In the genomic region with DNA sequence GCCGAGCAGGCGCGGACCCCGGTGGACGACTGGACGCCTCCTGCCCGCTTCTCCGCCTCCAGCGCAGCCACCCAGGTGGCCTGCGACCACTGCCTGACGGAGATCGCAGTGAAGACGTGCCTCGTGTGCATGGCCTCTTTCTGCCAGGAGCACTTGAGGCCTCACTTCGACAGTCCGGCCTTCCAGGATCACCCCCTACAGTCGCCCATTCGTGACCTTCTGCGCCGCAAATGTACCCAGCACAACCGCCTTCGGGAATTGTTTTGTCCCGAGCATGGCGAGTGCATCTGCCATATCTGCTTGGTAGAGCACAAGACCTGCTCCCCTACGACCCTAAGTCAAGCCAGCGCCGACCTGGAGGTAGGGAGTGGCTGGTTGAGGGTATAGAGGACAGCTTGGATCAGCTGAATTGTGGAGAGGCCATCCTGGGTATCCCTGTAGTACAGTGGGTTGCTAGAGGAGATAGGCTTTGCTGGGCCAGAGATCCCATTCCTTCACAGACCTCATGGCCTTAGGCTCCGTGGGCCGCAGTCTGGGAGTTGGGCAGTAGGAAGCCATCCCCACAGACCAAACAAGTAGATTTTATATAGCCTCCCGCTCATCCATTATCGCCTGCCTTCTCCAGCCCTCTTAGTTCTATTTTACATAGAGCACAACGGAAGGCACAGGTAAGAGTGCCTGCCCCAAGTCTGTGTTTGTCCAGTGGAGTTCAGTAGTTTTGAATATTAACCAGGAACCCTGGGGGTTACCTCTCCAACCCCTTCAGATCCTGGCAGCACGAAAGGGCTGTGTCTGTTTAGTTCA, we compare ENCODE assay signal across 8 mouse cellular contexts. TPM values are rescaled to one million over a fixed set of nuclear protein-coding genes. Genes with fewer than 3 reads are reported as not detected.
DNase-seq lines count a peak whose midpoint lies in the region; ATAC-seq and TF ChIP-seq lines count a peak whose summit lies in the region.
"Had no signal": no experiment of that assay in that cellular context is flagged by ENCODE, and none has a peak within 500 bp of the region (broad histone marks: within the 10 kb centered on the region; RNA-seq: fewer than 3 reads in every experiment).

No protein-coding gene starts in this region.

- WGBS in kidney, embryonic 14.5 days, result 25% methylated on average over 33 of the region's 33 CpGs
- WGBS in midbrain, embryonic 14.5 days, result 30% methylated on average over 33 of the region's 33 CpGs

- peaks cover 10% of the 10 kb centered on the region; the same call in 1 of the 2 replicates for H3K4me1 ChIP-seq in kidney, embryonic 14.5 days (ENCODE audit: control insufficient read depth, insufficient read depth, low read length)
- no peaks in the 10 kb centered on the region for H3K4me1 ChIP-seq in midbrain, embryonic 14.5 days (ENCODE audit: control insufficient read depth, insufficient read depth, low read length)

- no peaks in the 10 kb centered on the region for H3K36me3 ChIP-seq in C2C12 (ENCODE audit: control insufficient read depth, insufficient read depth)
- H3K36me3 ChIP-seq in kidney, embryonic 14.5 days (ENCODE audit: control insufficient read depth, insufficient read depth, low read length), result no peaks in the 10 kb centered on the region
- H3K36me3 ChIP-seq in midbrain, embryonic 14.5 days (ENCODE audit: control insufficient read depth, insufficient read depth, low read length), result no peaks in the 10 kb centered on the region

- peak overlapping the region; percentile 43 for H3K4me3 ChIP-seq in C2C12 (ENCODE audit: insufficient read depth, poor library complexity, severe bottlenecking)
- H3K4me3 ChIP-seq in kidney, embryonic 14.5 days (ENCODE audit: low read length), result peak overlapping the region; percentile 45
- peak overlapping the region; percentile 33 for H3K4me3 ChIP-seq in midbrain, embryonic 14.5 days (replicated peaks; ENCODE audit: low read depth, low read length)

- peaks cover 18% of the 10 kb centered on the region for H3K79me3 ChIP-seq in C2C12 (ENCODE audit: low read depth)

- no peaks in the 10 kb centered on the region for H3K9me3 ChIP-seq in kidney, embryonic 14.5 days (ENCODE audit: control insufficient read depth, low read length)
- H3K9me3 ChIP-seq in midbrain, embryonic 14.5 days (ENCODE audit: control insufficient read depth, low read length), result no peaks in the 10 kb centered on the region

- H3K9ac ChIP-seq in kidney, embryonic 14.5 days (ENCODE audit: low read depth, low read length), result peak overlapping the region; percentile 61
- no peak overlapping the region for H3K9ac ChIP-seq in midbrain, embryonic 14.5 days (replicated peaks; ENCODE audit: low read length)

- peak; percentile 44 for ATAC-seq in erythroid progenitor cell, adult 5-6 weeks (replicated peaks; ENCODE audit: low FRiP score, poor library complexity, severe bottlenecking)
- no peak for ATAC-seq in kidney, embryonic 14.5 days (ENCODE audit: low FRiP score, low TSS enrichment)
- no peak for ATAC-seq in midbrain, embryonic 14.5 days (ENCODE audit: low FRiP score, low TSS enrichment)

- DNase-seq in 3T3-L1 (ENCODE audit: low read depth, low spot score), result peak; percentile 41
- DNase-seq in midbrain, embryonic 14.5 days, result no peak
- no peak for DNase-seq in layer of hippocampus, postnatal 10 days (ENCODE audit: low spot score in 2 of 2)
- no peak for DNase-seq in adrenal gland, postnatal 36 days

- peaks cover 39% of the 10 kb centered on the region for H3K79me2 ChIP-seq in C2C12 (ENCODE audit: control insufficient read depth, insufficient read depth)

- no peaks in the 10 kb centered on the region for H3K27me3 ChIP-seq in C2C12 (ENCODE audit: control insufficient read depth, insufficient read depth, insufficient read length)
- no peaks in the 10 kb centered on the region for H3K27me3 ChIP-seq in kidney, embryonic 14.5 days (ENCODE audit: control insufficient read depth, insufficient read depth, low read length)
- peaks cover 14% of the 10 kb centered on the region for H3K27me3 ChIP-seq in midbrain, embryonic 14.5 days (ENCODE audit: control insufficient read depth, insufficient read depth, low read length)

- H3ac ChIP-seq in C2C12 (ENCODE audit: control insufficient read depth, insufficient read length, low read depth), result peak overlapping the region; percentile 33

- TF ChIP-seq CTCF in C2C12 (IDR thresholded peaks at IDR 0.05; ENCODE audit: control insufficient read depth, insufficient read depth, insufficient read length), result no peak

- no peak overlapping the region; the same call in 1 of the 2 replicates for H3K27ac ChIP-seq in kidney, embryonic 14.5 days (ENCODE audit: low read depth, low read length)
- H3K27ac ChIP-seq in midbrain, embryonic 14.5 days (replicated peaks; ENCODE audit: low read depth, low read length), result no peak overlapping the region

- H3K4me2 ChIP-seq in kidney, embryonic 14.5 days (replicated peaks; ENCODE audit: low read depth, low read length), result peak overlapping the region; percentile 43
- peak overlapping the region; percentile 41 for H3K4me2 ChIP-seq in midbrain, embryonic 14.5 days (ENCODE audit: low read length)

TF ChIP-seq in C2C12, 6 proteins besides CTCF, POLR2A, EP300 and RAD21:
- TF ChIP-seq MYOG (IDR thresholded peaks at IDR 0.05; ENCODE audit: control insufficient read depth, extremely low read depth, insufficient read length), result no peak
- no peak for TF ChIP-seq MAX (IDR thresholded peaks at IDR 0.05)
- TF ChIP-seq MYOD1 (IDR thresholded peaks at IDR 0.05; ENCODE audit: control insufficient read depth, insufficient read length, low read depth), result no peak
- TF ChIP-seq CEBPB (IDR thresholded peaks at IDR 0.05; ENCODE audit: low read depth), result no peak
- TF ChIP-seq USF1 (IDR thresholded peaks at IDR 0.05; ENCODE audit: low read depth), result no peak
- TF ChIP-seq FOSL1 (IDR thresholded peaks at IDR 0.05; ENCODE audit: insufficient read depth, low read length, poor library complexity, severe bottlenecking), result no peak

RNA-seq across cellular contexts. Expression of gene Trim25, which starts 0.7 kb away (rescaled TPM):
- 7.7 TPM for polyA plus RNA-seq in C2C12 (2012; fragmentation: generic; extraction: Trizol)
- total RNA-seq in erythroid progenitor cell, adult 5-6 weeks (2015; ENCODE audit: low replicate concordance), result 23.8 and 25.2 TPM in 2 replicates
- 28.0 and 32.8 TPM in 2 replicates for total RNA-seq in erythroid progenitor cell, adult 5-6 weeks (2017; ENCODE audit: low replicate concordance)
- 11.5 and 13.2 TPM in 2 replicates for polyA plus RNA-seq in kidney, embryonic 14.5 days (2014; fragmentation: Nextera tagmentation; extraction: Ambion mirVana)
- polyA plus RNA-seq in midbrain, embryonic 14.5 days (2014; fragmentation: Nextera tagmentation; extraction: Ambion mirVana), result 2.0 and 3.9 TPM in 2 replicates
- total RNA-seq in layer of hippocampus, postnatal 10 days (2021), result 1 to 10 TPM; 4.6 to 7.1 TPM
- 100 to 1,000 TPM; 146 to 165 TPM for total RNA-seq in adrenal gland, postnatal 36 days (2021)

RNA-seq across cellular contexts. Expression of gene Coil, which starts 29.9 kb away (rescaled TPM):
- 6.8 TPM for polyA plus RNA-seq in C2C12 (2012; fragmentation: generic; extraction: Trizol)
- total RNA-seq in erythroid progenitor cell, adult 5-6 weeks (2015; ENCODE audit: low replicate concordance), result 1.7 and 2.5 TPM in 2 replicates
- total RNA-seq in erythroid progenitor cell, adult 5-6 weeks (2017; ENCODE audit: low replicate concordance), result 1.3 and 2.3 TPM in 2 replicates
- polyA plus RNA-seq in kidney, embryonic 14.5 days (2014; fragmentation: Nextera tagmentation; extraction: Ambion mirVana), result 12.1 and 14.5 TPM in 2 replicates
- polyA plus RNA-seq in midbrain, embryonic 14.5 days (2014; fragmentation: Nextera tagmentation; extraction: Ambion mirVana), result 19.2 and 21.8 TPM in 2 replicates
- 10 to 100 TPM; 20.0 to 20.2 TPM for total RNA-seq in layer of hippocampus, postnatal 10 days (2021)
- 10 to 100 TPM; 10.2 to 10.7 TPM for total RNA-seq in adrenal gland, postnatal 36 days (2021)

RNA-seq across cellular contexts. Expression of gene Elobl, which starts 33.2 kb away (rescaled TPM):
- not detected for polyA plus RNA-seq in C2C12 (2012; fragmentation: generic; extraction: Trizol)
- total RNA-seq in erythroid progenitor cell, adult 5-6 weeks (2015; ENCODE audit: low replicate concordance), result not detected in 2 replicates
- total RNA-seq in erythroid progenitor cell, adult 5-6 weeks (2017; ENCODE audit: low replicate concordance), result not detected in 2 replicates
- polyA plus RNA-seq in kidney, embryonic 14.5 days (2014; fragmentation: Nextera tagmentation; extraction: Ambion mirVana), result not detected in 2 replicates
- polyA plus RNA-seq in midbrain, embryonic 14.5 days (2014; fragmentation: Nextera tagmentation; extraction: Ambion mirVana), result not detected in 2 replicates
- total RNA-seq in layer of hippocampus, postnatal 10 days (2021), result not detected
- total RNA-seq in adrenal gland, postnatal 36 days (2021), result not detected
- total RNA-seq: gastrocnemius, postnatal 4 days had no signal

RNA-seq across cellular contexts. Expression of gene Scpep1, which starts 44.7 kb away (rescaled TPM):
- 84.9 TPM for polyA plus RNA-seq in C2C12 (2012; fragmentation: generic; extraction: Trizol)
- 41.9 and 45.8 TPM in 2 replicates for total RNA-seq in erythroid progenitor cell, adult 5-6 weeks (2015; ENCODE audit: low replicate concordance)
- total RNA-seq in erythroid progenitor cell, adult 5-6 weeks (2017; ENCODE audit: low replicate concordance), result 16.8 and 26.1 TPM in 2 replicates
- polyA plus RNA-seq in kidney, embryonic 14.5 days (2014; fragmentation: Nextera tagmentation; extraction: Ambion mirVana), result 90.5 and 110 TPM in 2 replicates
- 19.9 and 26.8 TPM in 2 replicates for polyA plus RNA-seq in midbrain, embryonic 14.5 days (2014; fragmentation: Nextera tagmentation; extraction: Ambion mirVana)
- total RNA-seq in layer of hippocampus, postnatal 10 days (2021), result 10 to 100 TPM; 17.9 to 19.0 TPM
- 100 to 1,000 TPM; 178 to 288 TPM for total RNA-seq in adrenal gland, postnatal 36 days (2021)

Comparison
In these comparisons a context has a peak if more than half of its experiments do, and no peak if none do; other contexts are left out.
1. RNA of gene Trim25, which starts 0.7 kb away (total RNA-seq): 146 to 165 TPM in adrenal gland, postnatal 36 days; 23.8 to 32.8 TPM in erythroid progenitor cell, adult 5-6 weeks and 4.6 to 7.1 TPM in layer of hippocampus, postnatal 10 days; every median in the first group is over 4 times any median in the second.
2. Peak in every context shown above with its lines, with median percentiles within 50 percentile points of each other: H3K4me3 ChIP-seq.